Mouse (Mus musculus) forebrain, embryonic 10.5 days (tissue): Measurements from ENCODE around the gene Galntl6. TPM values are rescaled to one million over a fixed set of nuclear protein-coding genes. Genes with fewer than 3 reads are reported as not detected.

Experiments used
- DNase-seq: peaks from one replicate; pipeline ENCODE4 v3.0.0-alpha.2; 2017; ENCODE audit warnings: low spot score; ENCODE audit errors: extremely low spot score
- H3K27ac ChIP-seq: fragments of 300-500 bp; sonication (generic); 2 replicates; pipeline ENCODE4 v1.5.1; 2016; ENCODE audit warnings: mild to moderate bottlenecking
- H3K27me3 ChIP-seq: fragments of 300-500 bp; sonication (generic); 2 replicates; pipeline ENCODE4 v1.6.1; 2016; ENCODE audit warnings: mild to moderate bottlenecking; ENCODE audit not compliant: poor library complexity, severe bottlenecking
- H3K36me3 ChIP-seq: fragments of 300-500 bp; sonication (generic); replicated peaks from 2 replicates; pipeline ENCODE4 v1.6.1; 2016; ENCODE audit warnings: mild to moderate bottlenecking, moderate library complexity
- H3K4me1 ChIP-seq: fragments of 300-500 bp; sonication (generic); 2 replicates; pipeline ENCODE4 v1.6.1; 2016
- H3K4me3 ChIP-seq: fragments of 300-500 bp; sonication (generic); 2 replicates; pipeline ENCODE4 v1.5.1; 2016; ENCODE audit warnings: mild to moderate bottlenecking, moderate library complexity
- H3K9me3 ChIP-seq: fragments of 300-500 bp; sonication (generic); 2 replicates; pipeline ENCODE4 v1.6.1; 2016; ENCODE audit warnings: mild to moderate bottlenecking, moderate library complexity
- WGBS: fragments of 180-500 bp; shearing (Covaris S2); methylation state at CpG from one replicate; pipeline ENCODE4 v1.1.7; 2016; 5-methylcytosine and 5-hydroxymethylcytosine counted together
- polyA plus RNA-seq: library from polyadenylated mRNA; unstranded; fragments of >200 nt; fragmentation: Nextera tagmentation; extraction: Ambion mirVana; gene quantifications from 2 replicates; pipeline ENCODE4 v1.2.1, GENCODE M21; 2016

Galntl6 gene
- polyA plus RNA-seq, 1 experiment from 2014 or later, result 0.07 TPM

DNA sequence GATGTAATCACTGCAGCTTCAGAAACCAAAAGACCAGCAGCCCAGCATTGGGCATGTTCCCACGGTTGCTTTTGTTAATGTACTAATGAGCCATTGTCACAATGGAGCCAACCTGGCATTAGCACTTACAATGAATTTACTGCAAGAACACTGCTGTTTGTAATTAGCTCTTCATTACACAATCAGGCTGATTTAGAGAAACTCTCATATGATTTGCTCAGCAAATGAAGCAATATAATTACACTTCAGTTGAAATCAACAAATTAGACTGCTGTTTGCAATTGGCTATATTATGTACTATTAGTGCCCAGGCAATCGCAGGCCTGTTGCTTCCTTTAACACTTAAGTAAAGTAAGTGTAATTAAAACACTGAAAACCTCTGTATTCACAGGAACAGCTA lies 540.1 kb downstream of the Galntl6 start:
- no peaks in the 10 kb centered on the region for H3K27me3 ChIP-seq
- H3K9me3 ChIP-seq, result no peaks in the 10 kb centered on the region
- no peak overlapping the region for H3K27ac ChIP-seq
- H3K4me3 ChIP-seq, result no peak overlapping the region
- DNase-seq, result no peak
- H3K36me3 ChIP-seq, result no peaks in the 10 kb centered on the region
- peaks cover 13% of the 10 kb centered on the region for H3K4me1 ChIP-seq
- WGBS, result 56% methylated on average over 2 of the region's 2 CpGs

DNA sequence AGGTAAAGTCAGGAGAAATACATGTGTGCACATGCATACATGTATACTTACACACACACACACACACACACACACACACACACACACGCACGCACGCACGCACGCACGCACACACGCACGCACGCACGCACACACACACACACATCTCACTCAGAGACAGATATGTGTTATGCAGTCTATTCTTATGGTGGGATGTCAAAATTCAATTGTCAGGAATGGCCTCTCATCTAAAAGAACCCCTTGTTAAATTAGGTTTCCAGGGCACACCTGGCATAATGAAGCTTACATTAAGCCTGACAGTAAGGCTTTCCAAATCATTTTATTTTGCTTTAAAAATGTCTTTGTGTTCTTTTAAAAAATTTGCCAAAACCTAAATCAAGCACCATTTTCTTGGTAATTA lies 540.5 kb downstream of the Galntl6 start:
- Histone ChIP-seq H3K9me3 (no peaks in the 10 kb centered on the region), H3K4me3 (no peak overlapping the region), H3K4me1 (peaks cover 13% of the 10 kb centered on the region), H3K27me3 (no peaks in the 10 kb centered on the region), H3K36me3 (no peaks in the 10 kb centered on the region), H3K27ac (no peak overlapping the region)
- DNase-seq, result no peak
- WGBS, result 91% methylated on average over 10 of the region's 10 CpGs

DNA sequence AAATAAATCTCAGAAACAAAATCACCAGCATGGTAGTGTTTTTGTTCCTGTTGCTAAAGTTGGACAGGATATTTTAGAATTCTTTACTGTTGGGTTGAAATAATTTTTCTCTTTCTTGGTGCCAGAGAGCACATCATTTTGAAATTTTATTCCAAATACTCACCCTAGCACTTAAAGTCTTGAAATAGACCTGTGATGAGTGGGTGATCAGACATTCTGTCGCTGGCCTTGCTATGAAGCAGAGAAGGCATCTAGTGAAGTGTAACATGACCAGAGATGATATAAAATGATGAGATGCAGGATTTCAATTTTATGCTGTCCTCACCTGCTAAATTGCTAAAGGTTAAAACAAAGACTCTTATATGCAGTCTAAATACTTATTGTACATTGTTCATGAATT lies 581.3 kb downstream of the Galntl6 start:
- WGBS, result 66% methylated on average over 1 of the region's 1 CpGs

DNA sequence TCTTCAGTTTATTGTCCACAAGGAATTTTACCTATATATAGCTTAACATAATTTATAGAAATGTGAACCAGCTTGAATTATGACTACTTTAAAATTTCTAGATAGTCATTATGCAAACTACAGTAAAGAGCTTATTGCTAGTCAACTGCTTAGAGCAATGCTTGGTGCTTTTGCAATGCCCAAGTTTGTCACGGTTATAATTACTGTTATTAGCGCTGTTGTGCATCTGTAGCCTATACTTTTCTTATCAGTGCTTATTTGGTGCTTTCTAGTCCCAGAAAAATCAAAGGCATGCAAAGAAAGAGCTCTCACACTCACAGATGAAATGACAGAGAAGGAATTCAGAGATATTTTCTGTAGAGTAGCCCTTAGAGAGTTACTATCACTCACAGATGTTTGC lies 599.0 kb downstream of the Galntl6 start:
- Histone ChIP-seq H3K27ac (no peak overlapping the region), H3K4me3 (no peak overlapping the region), H3K9me3 (no peaks in the 10 kb centered on the region), H3K4me1 (no peaks in the 10 kb centered on the region), H3K27me3 (no peaks in the 10 kb centered on the region), H3K36me3 (no peaks in the 10 kb centered on the region)
- WGBS, result 90% methylated on average over 2 of the region's 2 CpGs
- DNase-seq, result no peak

More for the DNA sequence above, 581.3 kb downstream of the Galntl6 start:
- H3K9me3 ChIP-seq, result no peaks in the 10 kb centered on the region
- DNase-seq, result no peak
- no peak overlapping the region for H3K4me3 ChIP-seq
- H3K27ac ChIP-seq, result no peak overlapping the region
- no peaks in the 10 kb centered on the region for H3K27me3 ChIP-seq
- H3K36me3 ChIP-seq, result no peaks in the 10 kb centered on the region
- no peaks in the 10 kb centered on the region for H3K4me1 ChIP-seq

DNA sequence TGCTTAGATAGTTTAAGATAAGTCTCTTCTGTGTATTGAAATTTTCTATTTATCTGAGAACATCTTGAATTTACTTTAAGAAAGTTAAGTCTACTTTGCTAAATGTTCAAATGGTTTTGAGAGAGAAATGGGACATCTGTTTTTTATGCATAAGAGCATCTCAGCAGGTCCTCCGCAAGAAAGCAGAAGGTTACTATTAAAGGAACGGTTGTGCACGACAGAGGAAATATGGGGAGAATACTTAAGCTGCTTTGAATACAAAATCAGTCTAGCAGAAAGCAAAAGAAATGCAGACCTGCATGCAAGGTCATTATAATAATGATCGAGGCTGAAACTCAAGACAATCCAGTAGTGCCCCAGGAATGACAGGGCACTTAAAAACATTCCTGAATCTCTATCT lies 621.0 kb downstream of the Galntl6 start:
- no peaks in the 10 kb centered on the region for H3K27me3 ChIP-seq
- H3K36me3 ChIP-seq, result no peaks in the 10 kb centered on the region
- no peak overlapping the region for H3K4me3 ChIP-seq
- no peak for DNase-seq
- no peak overlapping the region for H3K27ac ChIP-seq
- no peaks in the 10 kb centered on the region for H3K4me1 ChIP-seq
- 78% methylated on average over 4 of the region's 4 CpGs for WGBS
- no peaks in the 10 kb centered on the region for H3K9me3 ChIP-seq

- no peaks in the 10 kb centered on the region for H3K27me3 ChIP-seq
- no peaks in the 10 kb centered on the region for H3K4me1 ChIP-seq
- DNase-seq, result no peak
- no peaks in the 10 kb centered on the region for H3K9me3 ChIP-seq
- H3K27ac ChIP-seq, result no peak overlapping the region
- no peak overlapping the region for H3K4me3 ChIP-seq
- no peaks in the 10 kb centered on the region for H3K36me3 ChIP-seq
These were observed 622.4 kb downstream of the Galntl6 start for GRCm38 (mm10) chr8:58290080-58290479.

DNA sequence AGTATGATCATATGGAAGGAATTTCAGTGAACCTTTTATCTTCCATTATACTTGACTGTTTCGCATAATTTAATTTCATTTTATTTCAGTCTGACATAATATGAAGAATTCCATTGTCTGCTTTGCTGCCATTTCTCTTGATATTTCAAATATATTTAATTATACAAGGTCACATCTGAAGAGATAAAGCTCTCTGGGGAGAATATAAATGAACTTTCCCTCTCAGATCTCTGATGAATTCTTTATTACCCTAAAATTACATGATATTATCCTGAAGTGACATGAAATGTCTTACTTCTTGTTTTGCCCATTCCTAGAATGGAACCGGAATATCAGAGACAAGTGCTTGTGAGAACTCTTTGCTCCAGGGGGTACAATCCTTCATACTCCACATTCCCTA lies 647.0 kb downstream of the Galntl6 start:
- H3K36me3 ChIP-seq, result no peaks in the 10 kb centered on the region
- H3K27me3 ChIP-seq, result no peaks in the 10 kb centered on the region
- no peak for DNase-seq
- no peaks in the 10 kb centered on the region for H3K4me1 ChIP-seq
- H3K9me3 ChIP-seq, result no peaks in the 10 kb centered on the region
- no peak overlapping the region for H3K4me3 ChIP-seq
- no peak overlapping the region for H3K27ac ChIP-seq
- 92% methylated on average over 2 of the region's 2 CpGs for WGBS

DNA sequence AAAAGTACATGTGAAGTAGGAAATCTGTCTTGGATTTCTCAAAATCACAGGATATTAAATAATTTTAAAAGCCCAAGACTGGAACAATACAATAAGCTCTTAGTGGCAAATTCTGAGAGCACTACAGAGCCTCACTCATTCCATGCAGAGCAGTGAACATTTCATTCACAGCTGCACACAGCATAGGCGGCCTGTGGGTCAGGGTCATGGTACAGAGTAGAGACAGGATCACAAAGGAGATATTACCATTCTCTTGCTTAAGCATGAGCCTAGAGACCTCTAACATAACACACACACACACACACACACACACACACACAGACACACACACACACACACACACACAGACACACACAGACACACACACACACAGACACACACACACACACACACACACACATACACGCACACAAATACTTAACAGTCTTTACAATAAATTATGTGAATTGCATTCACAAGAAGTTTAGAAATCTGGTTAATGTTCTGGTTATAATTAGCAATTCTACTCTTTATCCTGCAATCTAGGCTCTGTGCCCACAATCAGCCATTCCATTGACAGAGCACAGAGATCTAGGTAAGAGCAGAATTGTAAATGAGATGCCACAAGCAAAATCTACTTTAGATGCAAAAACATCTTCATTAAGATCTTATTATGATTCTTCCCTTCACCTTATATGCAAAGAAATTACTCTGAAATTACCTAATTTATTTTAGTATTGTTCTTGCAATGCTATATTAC lies 653.7 kb downstream of the Galntl6 start:
- Histone ChIP-seq H3K4me3 (no peak overlapping the region), H3K36me3 (no peaks in the 10 kb centered on the region), H3K27me3 (no peaks in the 10 kb centered on the region), H3K4me1 (no peaks in the 10 kb centered on the region), H3K27ac (no peak overlapping the region), H3K9me3 (no peaks in the 10 kb centered on the region)
- no peak for DNase-seq
- 86% methylated on average over 2 of the region's 2 CpGs for WGBS

GRCm38 (mm10) chr8:58253620-58254019 lies 658.8 kb downstream of the Galntl6 start:
- Histone ChIP-seq H3K4me1 (no peaks in the 10 kb centered on the region), H3K27ac (no peak overlapping the region), H3K9me3 (no peaks in the 10 kb centered on the region), H3K4me3 (no peak overlapping the region), H3K36me3 (no peaks in the 10 kb centered on the region), H3K27me3 (no peaks in the 10 kb centered on the region)
- WGBS, result 76% methylated on average over 1 of the region's 1 CpGs
- no peak for DNase-seq

GRCm38 (mm10) chr8:58244830-58245229 lies 667.6 kb downstream of the Galntl6 start:
- Histone ChIP-seq H3K4me3 (no peak overlapping the region), H3K27me3 (no peaks in the 10 kb centered on the region), H3K9me3 (no peaks in the 10 kb centered on the region), H3K27ac (no peak overlapping the region), H3K36me3 (no peaks in the 10 kb centered on the region), H3K4me1 (no peaks in the 10 kb centered on the region)
- no peak for DNase-seq
- 90% methylated on average over 3 of the region's 3 CpGs for WGBS

- no peaks in the 10 kb centered on the region for H3K36me3 ChIP-seq
- H3K4me1 ChIP-seq, result no peaks in the 10 kb centered on the region
- H3K27me3 ChIP-seq, result no peaks in the 10 kb centered on the region
- DNase-seq, result no peak
- WGBS, result 25% methylated on average over 2 of the region's 2 CpGs
- H3K27ac ChIP-seq, result no peak overlapping the region
- H3K4me3 ChIP-seq, result no peak overlapping the region
- no peaks in the 10 kb centered on the region for H3K9me3 ChIP-seq
These were observed 678.2 kb downstream of the Galntl6 start for GRCm38 (mm10) chr8:58234220-58234619.

DNA sequence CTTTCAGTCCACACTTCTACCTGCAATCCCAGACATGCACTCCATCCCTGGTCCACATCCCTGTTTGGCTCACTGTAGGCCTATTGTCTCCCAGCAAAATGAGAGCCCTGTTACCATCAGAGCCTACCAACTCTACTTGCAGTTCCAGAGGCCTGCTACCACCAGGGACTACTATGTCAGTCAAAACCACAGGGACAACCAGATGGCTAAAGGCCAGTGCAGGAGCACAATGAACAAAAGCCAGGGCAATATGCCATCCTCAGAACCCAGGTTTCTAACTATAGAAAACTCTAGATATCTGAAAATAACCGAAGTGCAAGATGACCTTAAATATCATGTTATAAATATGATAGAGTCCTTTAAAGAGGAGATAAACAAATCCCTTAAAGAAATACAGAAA lies 683.7 kb downstream of the Galntl6 start:
- Histone ChIP-seq H3K9me3 (no peaks in the 10 kb centered on the region), H3K27me3 (no peaks in the 10 kb centered on the region), H3K4me1 (no peaks in the 10 kb centered on the region), H3K4me3 (no peak overlapping the region), H3K27ac (no peak overlapping the region), H3K36me3 (no peaks in the 10 kb centered on the region)
- no peak for DNase-seq
- WGBS, result 87% methylated on average over 1 of the region's 1 CpGs

DNA sequence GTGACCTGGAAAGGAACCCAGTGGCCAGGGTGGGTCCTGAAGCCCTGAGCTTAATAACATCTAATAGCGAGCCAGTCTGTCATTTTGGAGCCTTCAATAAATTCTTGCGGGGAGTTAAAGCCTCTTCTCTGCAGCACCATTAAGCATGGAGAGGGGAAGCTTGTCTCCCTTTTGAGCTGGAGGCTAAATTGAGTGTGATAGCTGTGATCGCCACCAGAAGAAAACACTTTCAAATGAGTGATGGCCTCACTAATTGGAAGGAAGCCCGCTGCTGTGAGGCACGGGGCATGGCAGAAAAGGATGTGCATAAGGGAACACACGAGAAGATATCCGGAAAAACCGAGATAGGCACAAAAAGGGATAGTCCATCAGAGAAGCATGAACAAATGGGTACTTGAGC lies 694.6 kb downstream of the Galntl6 start:
- DNase-seq, result no peak
- Histone ChIP-seq H3K4me3 (no peak overlapping the region), H3K27ac (no peak overlapping the region), H3K36me3 (no peaks in the 10 kb centered on the region), H3K9me3 (no peaks in the 10 kb centered on the region), H3K4me1 (no peaks in the 10 kb centered on the region), H3K27me3 (no peaks in the 10 kb centered on the region)
- 85% methylated on average over 8 of the region's 8 CpGs for WGBS

DNA sequence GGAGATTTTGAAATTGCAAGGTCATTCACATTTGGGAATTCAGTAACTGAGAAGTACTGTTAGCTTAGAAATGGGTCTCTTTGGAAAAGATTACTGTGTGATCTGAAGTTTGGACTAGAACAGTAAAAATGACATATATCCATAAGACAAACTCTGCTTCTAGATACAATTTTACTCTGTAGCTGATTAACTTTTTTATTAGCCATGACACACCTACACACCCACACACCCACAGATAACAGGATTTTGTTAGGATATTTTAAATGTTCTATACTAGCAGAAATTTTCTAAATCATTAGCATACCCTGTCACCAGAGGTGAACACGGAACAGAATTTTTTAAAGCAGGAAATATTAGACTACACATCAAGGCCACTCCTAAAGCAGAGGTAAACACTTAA lies 722.7 kb downstream of the Galntl6 start:
- Histone ChIP-seq H3K4me3 (no peak overlapping the region), H3K27ac (no peak overlapping the region), H3K27me3 (no peaks in the 10 kb centered on the region), H3K9me3 (no peaks in the 10 kb centered on the region), H3K4me1 (no peaks in the 10 kb centered on the region), H3K36me3 (no peaks in the 10 kb centered on the region)
- 86% methylated on average over 1 of the region's 1 CpGs for WGBS
- no peak for DNase-seq
